Mouse (Mus musculus) limb, embryonic 15.5 days (tissue): ENCODE results near the gene Rab3gap1. TPM values are rescaled to one million over a fixed set of nuclear protein-coding genes. Genes with fewer than 3 reads are reported as not detected.

Experiments
- ATAC-seq: fragments of 200-750 bp; cut with Nextera tagmentation; 2 replicates; pipeline ENCODE4 v1.8.0; 2017; ENCODE audit warnings: low read depth, moderate TSS enrichment; ENCODE audit not compliant: insufficient number of reproducible peaks, low FRiP score, low TSS enrichment
- H3K27ac ChIP-seq: fragments of 300-500 bp; sonication (generic); 2 replicates; pipeline ENCODE4 v1.5.1; 2015; ENCODE audit warnings: moderate library complexity, mild to moderate bottlenecking, inconsistent platforms
- H3K27me3 ChIP-seq: fragments of 300-500 bp; sonication (generic); 2 replicates; pipeline ENCODE4 v1.6.1; 2015; ENCODE audit warnings: inconsistent platforms
- H3K36me3 ChIP-seq: fragments of 300-500 bp; sonication (generic); 2 replicates; pipeline ENCODE4 v1.6.1; 2015; ENCODE audit warnings: inconsistent platforms
- H3K4me1 ChIP-seq: fragments of 300-500 bp; sonication (generic); 2 replicates; pipeline ENCODE4 v1.6.1; 2015; ENCODE audit warnings: inconsistent platforms
- H3K4me2 ChIP-seq: fragments of 300-500 bp; sonication (generic); 2 replicates; pipeline ENCODE4 v1.6.1; 2015; ENCODE audit warnings: mild to moderate bottlenecking, inconsistent platforms
- H3K4me3 ChIP-seq: fragments of 300-500 bp; sonication (generic); 2 replicates; pipeline ENCODE4 v1.5.1; 2015; ENCODE audit warnings: mild to moderate bottlenecking, inconsistent platforms
- H3K9ac ChIP-seq: fragments of 300-500 bp; sonication (generic); 2 replicates; pipeline ENCODE4 v1.6.1; 2015; ENCODE audit warnings: inconsistent platforms
- H3K9me3 ChIP-seq: fragments of 300-500 bp; sonication (generic); 2 replicates; pipeline ENCODE4 v1.6.1; 2016; ENCODE audit warnings: inconsistent platforms
- WGBS: fragments of 180-500 bp; shearing (Covaris S2); methylation state at CpG from one replicate; pipeline ENCODE4 v1.1.7; 2015; 5-methylcytosine and 5-hydroxymethylcytosine counted together
- polyA plus RNA-seq: library from polyadenylated mRNA; unstranded; fragments of >200 nt; fragmentation: Nextera tagmentation; extraction: Ambion mirVana; gene quantifications from 2 replicates; pipeline ENCODE4 v1.2.1, GENCODE M21; 2015

Gene Rab3gap1
- polyA plus RNA-seq, 1 experiment from 2014 or later, result 22.5 TPM

DNA sequence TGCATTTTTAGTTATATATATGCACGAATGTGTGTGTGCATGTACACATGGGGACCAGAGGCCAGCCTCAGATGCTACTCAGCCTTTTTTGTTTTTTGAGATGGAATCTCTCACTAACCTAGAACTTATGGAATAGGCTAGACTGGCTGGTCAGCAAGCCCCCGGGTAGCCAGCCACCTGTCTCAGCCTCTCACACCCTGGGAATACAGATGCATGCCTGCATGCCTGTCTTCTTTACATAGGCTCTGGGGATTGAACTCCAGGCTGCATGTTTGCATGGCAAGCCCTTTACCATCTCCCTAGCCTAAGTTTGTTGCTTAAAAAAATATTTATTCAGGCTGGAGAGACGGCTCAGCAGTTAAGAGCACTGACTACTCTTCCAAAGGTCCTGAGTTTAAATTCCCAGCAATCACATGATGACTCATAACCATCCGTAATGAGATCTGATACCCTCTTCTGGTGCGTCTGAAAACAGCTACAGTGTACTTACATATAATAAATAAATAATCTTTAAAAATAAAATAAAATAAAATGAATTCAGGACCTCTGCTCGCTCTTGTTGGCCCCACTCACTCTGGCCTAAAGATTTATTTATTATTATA, 8.7 kb upstream of the Rab3gap1 start:
- ATAC-seq, result no peak
- whole genome bisulfite sequencing, result 76% methylated on average over 6 of the region's 6 CpGs
- H3K27ac ChIP-seq, result no peak overlapping the region
- H3K4me1 ChIP-seq, result no peaks in the 10 kb centered on the region
- no peak overlapping the region for H3K4me2 ChIP-seq
- no peaks in the 10 kb centered on the region for H3K27me3 ChIP-seq
- no peaks in the 10 kb centered on the region for H3K9me3 ChIP-seq
- no peak overlapping the region for H3K9ac ChIP-seq
- H3K36me3 ChIP-seq, result no peaks in the 10 kb centered on the region
- no peak overlapping the region for H3K4me3 ChIP-seq

- H3K27me3 ChIP-seq, result no peaks in the 10 kb centered on the region
- H3K9me3 ChIP-seq, result no peaks in the 10 kb centered on the region
- 92% methylated on average over 4 of the region's 4 CpGs for WGBS
- no peaks in the 10 kb centered on the region for H3K4me1 ChIP-seq
- no peak overlapping the region for H3K4me3 ChIP-seq
- no peak overlapping the region for H3K27ac ChIP-seq
- H3K9ac ChIP-seq, result no peak overlapping the region
- no peaks in the 10 kb centered on the region for H3K36me3 ChIP-seq
- H3K4me2 ChIP-seq, result no peak overlapping the region
- no peak for ATAC-seq
These were observed 8.1 kb upstream of the Rab3gap1 start for GRCm38 (mm10) chr1:127860492-127860891.

DNA sequence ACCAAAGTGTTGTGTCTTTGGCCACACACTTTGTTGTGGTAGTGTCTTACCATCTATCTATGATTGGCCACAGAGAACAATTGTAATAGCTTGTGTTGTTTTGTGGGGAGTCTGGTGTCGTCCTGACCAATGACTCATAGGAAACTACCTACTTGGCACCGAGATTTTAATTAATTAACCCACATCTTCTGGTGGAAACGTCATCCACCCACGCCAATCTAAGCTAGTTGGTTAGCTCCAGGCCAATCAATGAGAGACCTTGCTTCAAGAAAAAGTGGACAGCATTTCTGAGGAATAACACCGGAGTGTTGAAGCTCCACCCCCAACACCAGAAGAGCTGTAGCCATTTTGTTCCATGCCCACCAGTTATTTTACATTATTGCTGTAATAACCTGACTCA, 6.7 kb upstream of the Rab3gap1 start:
- Histone ChIP-seq H3K4me1 (no peaks in the 10 kb centered on the region), H3K27ac (no peak overlapping the region), H3K27me3 (no peaks in the 10 kb centered on the region), H3K36me3 (no peaks in the 10 kb centered on the region), H3K4me2 (no peak overlapping the region), H3K9me3 (no peaks in the 10 kb centered on the region), H3K9ac (no peak overlapping the region), H3K4me3 (no peak overlapping the region)
- no peak for ATAC-seq
- WGBS, result 82% methylated on average over 5 of the region's 5 CpGs

GRCm38 (mm10) chr1:127863806-127864205, 4.8 kb upstream of the Rab3gap1 start:
- 51% methylated on average over 7 of the region's 7 CpGs for WGBS
- no peak for ATAC-seq

DNA sequence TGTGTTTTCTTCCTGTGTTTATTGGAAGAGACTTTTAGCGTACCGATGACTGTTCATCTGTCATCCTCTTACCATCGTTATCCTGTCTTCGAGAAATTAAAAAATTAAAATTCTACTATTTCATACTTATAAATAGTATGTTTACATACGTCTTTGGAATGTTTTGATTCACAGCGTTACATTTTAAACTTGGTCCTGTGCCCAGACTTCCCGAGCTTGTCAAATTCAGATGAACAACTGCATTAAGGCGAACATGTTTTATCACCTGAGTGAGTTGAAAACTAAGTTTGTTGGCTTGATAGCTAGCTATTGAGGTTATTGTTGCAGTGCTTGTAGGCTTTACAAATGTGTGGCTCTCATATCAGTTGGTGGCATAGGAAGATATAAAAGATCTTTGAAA, 703 bp downstream of the Rab3gap1 start:
- ATAC-seq, result no peak
- H3K27ac ChIP-seq, result peak overlapping the region; percentile 83; the same call in 1 of the 2 replicates
- H3K36me3 ChIP-seq, result peaks cover 9% of the 10 kb centered on the region; the same call in 1 of the 2 replicates
- H3K4me3 ChIP-seq, result peak overlapping the region; percentile 76
- WGBS, result 29% methylated on average over 8 of the region's 8 CpGs
- no peaks in the 10 kb centered on the region for H3K9me3 ChIP-seq
- H3K27me3 ChIP-seq, result no peaks in the 10 kb centered on the region
- peak overlapping the region; percentile 50 for H3K4me2 ChIP-seq
- H3K9ac ChIP-seq, result peak overlapping the region; percentile 51
- peaks cover 3% of the 10 kb centered on the region; the same call in 1 of the 2 replicates for H3K4me1 ChIP-seq

More at GRCm38 (mm10) chr1:127863806-127864205, 4.8 kb upstream of the Rab3gap1 start:
- H3K4me2 ChIP-seq, result no peak overlapping the region
- H3K27me3 ChIP-seq, result no peaks in the 10 kb centered on the region
- no peak overlapping the region for H3K9ac ChIP-seq
- no peaks in the 10 kb centered on the region for H3K36me3 ChIP-seq
- H3K9me3 ChIP-seq, result no peaks in the 10 kb centered on the region
- H3K4me1 ChIP-seq, result no peaks in the 10 kb centered on the region
- no peak overlapping the region for H3K27ac ChIP-seq
- H3K4me3 ChIP-seq, result no peak overlapping the region

GRCm38 (mm10) chr1:127899401-127899800, 30.8 kb downstream of the Rab3gap1 start:
- no peaks in the 10 kb centered on the region for H3K9me3 ChIP-seq
- no peak overlapping the region for H3K4me3 ChIP-seq
- peaks cover 8% of the 10 kb centered on the region; the same call in 1 of the 2 replicates for H3K36me3 ChIP-seq
- no peaks in the 10 kb centered on the region for H3K4me1 ChIP-seq
- 75% methylated on average over 1 of the region's 1 CpGs for WGBS
- H3K4me2 ChIP-seq, result no peak overlapping the region
- H3K27me3 ChIP-seq, result no peaks in the 10 kb centered on the region
- H3K9ac ChIP-seq, result no peak overlapping the region
- no peak overlapping the region for H3K27ac ChIP-seq
- ATAC-seq, result no peak

DNA sequence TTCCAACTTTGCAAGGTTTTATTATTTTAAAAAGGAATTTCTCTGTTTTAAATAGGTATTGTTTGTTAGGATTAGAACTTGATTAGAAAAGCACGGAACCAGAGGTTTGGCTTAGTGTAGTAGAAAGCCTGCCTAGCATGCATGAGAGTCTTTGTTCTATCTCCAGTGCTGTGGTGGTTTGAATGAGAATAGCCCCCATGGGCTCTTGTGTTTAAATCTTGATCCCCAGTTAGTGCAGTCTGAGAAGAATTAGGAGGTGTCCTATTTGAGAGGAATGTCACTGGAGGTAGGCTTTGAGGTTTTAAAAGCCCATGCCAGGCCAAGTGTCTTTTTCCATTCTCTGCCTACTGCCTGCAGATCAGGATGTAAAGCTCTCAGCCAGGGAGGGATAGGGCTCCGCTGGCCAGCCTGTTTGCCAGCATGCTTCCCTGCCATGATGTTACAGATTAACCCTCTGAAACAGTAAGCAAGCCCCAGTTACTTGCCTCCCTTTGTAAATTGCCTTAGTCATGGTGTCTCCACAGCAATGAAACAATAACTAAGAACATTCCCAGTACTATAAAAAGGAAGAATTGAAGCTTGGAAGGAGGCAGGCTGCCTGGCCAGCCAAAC, 36.3 kb downstream of the Rab3gap1 start:
- Histone ChIP-seq H3K27me3 (no peaks in the 10 kb centered on the region), H3K36me3 (peaks cover 10% of the 10 kb centered on the region; the same call in 1 of the 2 replicates), H3K4me1 (no peaks in the 10 kb centered on the region), H3K27ac (no peak overlapping the region), H3K4me3 (no peak overlapping the region), H3K9ac (no peak overlapping the region), H3K4me2 (no peak overlapping the region), H3K9me3 (no peaks in the 10 kb centered on the region)
- ATAC-seq, result no peak
- WGBS, result 78% methylated on average over 2 of the region's 2 CpGs

GRCm38 (mm10) chr1:127913116-127913515, 44.5 kb downstream of the Rab3gap1 start:
- Histone ChIP-seq H3K27ac (no peak overlapping the region), H3K9me3 (no peaks in the 10 kb centered on the region), H3K9ac (no peak overlapping the region), H3K4me1 (no peaks in the 10 kb centered on the region), H3K27me3 (no peaks in the 10 kb centered on the region), H3K4me3 (no peak overlapping the region), H3K4me2 (no peak overlapping the region), H3K36me3 (peaks cover 18% of the 10 kb centered on the region)
- ATAC-seq, result no peak
- WGBS, result 62% methylated on average over 4 of the region's 4 CpGs

GRCm38 (mm10) chr1:127915316-127915715, 46.7 kb downstream of the Rab3gap1 start:
- Histone ChIP-seq H3K27ac (no peak overlapping the region), H3K9ac (no peak overlapping the region), H3K27me3 (no peaks in the 10 kb centered on the region), H3K9me3 (no peaks in the 10 kb centered on the region), H3K36me3 (peaks cover 24% of the 10 kb centered on the region), H3K4me2 (no peak overlapping the region), H3K4me3 (no peak overlapping the region), H3K4me1 (no peaks in the 10 kb centered on the region)
- no peak for ATAC-seq
- 75% methylated on average over 6 of the region's 6 CpGs for WGBS

- Histone ChIP-seq H3K27me3 (no peaks in the 10 kb centered on the region), H3K9me3 (no peaks in the 10 kb centered on the region), H3K36me3 (peaks cover 22% of the 10 kb centered on the region), H3K4me3 (no peak overlapping the region), H3K27ac (no peak overlapping the region), H3K4me1 (no peaks in the 10 kb centered on the region), H3K9ac (no peak overlapping the region), H3K4me2 (no peak overlapping the region)
- 60% methylated on average over 1 of the region's 1 CpGs for whole genome bisulfite sequencing
- ATAC-seq, result no peak
These were observed 47.2 kb downstream of the Rab3gap1 start for GRCm38 (mm10) chr1:127915802-127916201.

GRCm38 (mm10) chr1:127933405-127933804, 64.8 kb downstream of the Rab3gap1 start:
- H3K27me3 ChIP-seq, result no peaks in the 10 kb centered on the region
- no peak overlapping the region for H3K4me3 ChIP-seq
- H3K36me3 ChIP-seq, result peaks cover 56% of the 10 kb centered on the region
- 93% methylated on average over 2 of the region's 2 CpGs for WGBS
- no peak overlapping the region for H3K4me2 ChIP-seq
- no peak overlapping the region for H3K27ac ChIP-seq
- no peak for ATAC-seq
- no peaks in the 10 kb centered on the region for H3K9me3 ChIP-seq
- no peak overlapping the region for H3K9ac ChIP-seq
- no peaks in the 10 kb centered on the region for H3K4me1 ChIP-seq

- peaks cover 62% of the 10 kb centered on the region for H3K36me3 ChIP-seq
- no peaks in the 10 kb centered on the region for H3K9me3 ChIP-seq
- no peaks in the 10 kb centered on the region for H3K27me3 ChIP-seq
- WGBS, result 95% methylated on average over 5 of the region's 5 CpGs
- no peaks in the 10 kb centered on the region for H3K4me1 ChIP-seq
- H3K4me3 ChIP-seq, result no peak overlapping the region
- no peak for ATAC-seq
- no peak overlapping the region for H3K27ac ChIP-seq
- H3K9ac ChIP-seq, result no peak overlapping the region
- no peak overlapping the region for H3K4me2 ChIP-seq
These were observed 65.7 kb downstream of the Rab3gap1 start for GRCm38 (mm10) chr1:127934322-127934721.
